23 mouse cellular contexts compared by ENCODE assay signal in genomic region chr8:83087604-83088003, GRCm38 (mm10).
DNase-seq lines count a peak whose midpoint lies in the region; ATAC-seq and TF ChIP-seq lines count a peak whose summit lies in the region.
"Had no signal": no experiment of that assay in that cellular context is flagged by ENCODE, and none has a peak within 500 bp of the region (broad histone marks: within the 10 kb centered on the region; RNA-seq: fewer than 3 reads in every experiment).

No protein-coding gene starts in this region.

- peak; percentile 42 for TF ChIP-seq CTCF in gastrocnemius, adult 2 months (IDR thresholded peaks at IDR 0.05)
- TF ChIP-seq CTCF in liver, embryonic 14.5 days (IDR thresholded peaks at IDR 0.05; ENCODE audit: low read depth): peak; percentile 22; the same call in 1 of the 2 replicates

- no peak for TF ChIP-seq EP300 in liver, embryonic 14.5 days (IDR thresholded peaks at IDR 0.05; ENCODE audit: low read depth)

- H3K27me3 ChIP-seq in liver, embryonic 14.5 days (ENCODE audit: control insufficient read depth, insufficient read depth, low read length): no peaks in the 10 kb centered on the region
- H3K27me3 ChIP-seq in liver, embryonic 11.5 days (replicated peaks; ENCODE audit: control insufficient read depth, insufficient read depth, low read length): no peaks in the 10 kb centered on the region
- H3K27me3 ChIP-seq: embryonic facial prominence, embryonic 13.5 days; heart, embryonic 15.5 days had no signal

- no peak overlapping the region for H3K4me3 ChIP-seq in gastrocnemius, adult 2 months
- H3K4me3 ChIP-seq in liver, embryonic 14.5 days (ENCODE audit: insufficient read depth in 1 of 2, low read depth in 2 of 2, low read length in 2 of 2): no peak overlapping the region
- H3K4me3 ChIP-seq in liver, embryonic 11.5 days (ENCODE audit: low read depth, low read length): no peak overlapping the region
- H3K4me3 ChIP-seq: embryonic facial prominence, embryonic 13.5 days; heart, embryonic 15.5 days; hindbrain, embryonic 10.5 days; limb, embryonic 10.5 days; midbrain, embryonic 10.5 days had no signal

- no peak overlapping the region for H3K9ac ChIP-seq in liver, embryonic 14.5 days (replicated peaks)
- H3K9ac ChIP-seq in liver, embryonic 11.5 days (ENCODE audit: low read depth, low read length): no peak overlapping the region
- H3K9ac ChIP-seq: embryonic facial prominence, embryonic 13.5 days; heart, embryonic 15.5 days had no signal

- no peaks in the 10 kb centered on the region for H3K9me3 ChIP-seq in liver, embryonic 14.5 days (ENCODE audit: control insufficient read depth, low read length)
- H3K9me3 ChIP-seq in liver, embryonic 11.5 days (ENCODE audit: control insufficient read depth, low read length): no peaks in the 10 kb centered on the region
- H3K9me3 ChIP-seq: embryonic facial prominence, embryonic 13.5 days; heart, embryonic 15.5 days; hindbrain, embryonic 10.5 days; limb, embryonic 10.5 days; midbrain, embryonic 10.5 days had no signal

- peaks cover 0 to 2% of the 10 kb centered on the region in 2 experiments; a peak in 1 of 4 replicates for H3K4me1 ChIP-seq in liver, embryonic 14.5 days (replicated peaks; ENCODE audit: control insufficient read depth in 2 of 2, insufficient read depth in 2 of 2, low read length in 1 of 2)
- no peaks in the 10 kb centered on the region for H3K4me1 ChIP-seq in liver, embryonic 11.5 days (replicated peaks; ENCODE audit: control insufficient read depth, insufficient read depth, low read length)
- H3K4me1 ChIP-seq: heart, embryonic 15.5 days; hindbrain, embryonic 10.5 days; limb, embryonic 10.5 days had no signal

- DNase-seq in gastrocnemius, adult 2 months: no peak
- DNase-seq in gastrocnemius, adult 8-10 months (ENCODE audit: low spot score in 2 of 2): no peak
- no peak for DNase-seq in liver, embryonic 14.5 days (ENCODE audit: low read depth in 3 of 3, low spot score in 3 of 3)
- DNase-seq in liver, embryonic 11.5 days (ENCODE audit: low spot score): no peak
- DNase-seq in A20 (ENCODE audit: low read depth, low spot score) (peak; percentile 5), adipocyte (ENCODE audit: low spot score) (no peak)
- peak; percentile 39 for DNase-seq in brain, adult 2 months (ENCODE audit: low read depth, low spot score)
- no peak for DNase-seq in gastrocnemius, postnatal 25 days
- DNase-seq: adrenal gland, adult 2 months; cerebellum, postnatal 10 days; gastrocnemius, postnatal 10 days; kidney, adult 18-20 months; kidney, postnatal 14 days; lung, postnatal 10 days; right cerebral cortex, adult 18-20 months; thymus, postnatal 36 days had no signal

- no peaks in the 10 kb centered on the region for H3K36me3 ChIP-seq in liver, embryonic 14.5 days (replicated peaks; ENCODE audit: control insufficient read depth, insufficient read depth, low read depth)
- no peaks in the 10 kb centered on the region for H3K36me3 ChIP-seq in liver, embryonic 11.5 days (ENCODE audit: control insufficient read depth, insufficient read depth, low read length)
- H3K36me3 ChIP-seq: embryonic facial prominence, embryonic 13.5 days; heart, embryonic 15.5 days; hindbrain, embryonic 10.5 days; limb, embryonic 10.5 days; midbrain, embryonic 10.5 days had no signal

- ATAC-seq in liver, embryonic 14.5 days (ENCODE audit: insufficient read depth): no peak
- no peak for ATAC-seq in liver, embryonic 11.5 days (replicated peaks; ENCODE audit: low FRiP score)
- ATAC-seq: forebrain, embryonic 16.5 days; hindbrain, postnatal 0 days had no signal

- no peak overlapping the region for H3K27ac ChIP-seq in gastrocnemius, adult 2 months
- no peak overlapping the region for H3K27ac ChIP-seq in liver, embryonic 14.5 days
- no peak overlapping the region for H3K27ac ChIP-seq in liver, embryonic 11.5 days (ENCODE audit: low read depth, low read length)
- H3K27ac ChIP-seq: embryonic facial prominence, embryonic 13.5 days; heart, embryonic 15.5 days; hindbrain, embryonic 10.5 days; hindbrain, postnatal 0 days; limb, embryonic 10.5 days; midbrain, embryonic 10.5 days had no signal

- no peak overlapping the region for H3K4me2 ChIP-seq in liver, embryonic 14.5 days (ENCODE audit: low read depth)
- H3K4me2 ChIP-seq in liver, embryonic 11.5 days: no peak overlapping the region
- H3K4me2 ChIP-seq: embryonic facial prominence, embryonic 13.5 days; heart, embryonic 15.5 days had no signal

- intact Hi-C loops in gastrocnemius, adult 2 months (cut with DNase I): loop anchor here (2.0 kb wide), 1 partner anchor 313 kb away; the partner anchor contains the start of gene Zfp330

Comparison
In these comparisons a context has a peak if more than half of its experiments do, and no peak if none do; other contexts are left out.
1. DNase-seq: peak in A20 (single experiment) and brain, adult 2 months (single experiment); none in gastrocnemius, adult 2 months (single experiment), gastrocnemius, adult 8-10 months (0 of 2), liver, embryonic 14.5 days (0 of 3), liver, embryonic 11.5 days (single experiment), gastrocnemius, postnatal 25 days (single experiment) and adipocyte (single experiment).